Mouse (Mus musculus) fibroblast of lung, adult 2 months (primary cell): ENCODE measurements around the gene Nmnat2.
A peak's percentile ranks its signal among the peaks of the same experiment; 100 is the strongest.

Experiments
- DNase-seq: peaks from one replicate; pipeline ENCODE4 v3.0.0-alpha.2; 2011; ENCODE audit warnings: low read depth

Nmnat2 gene

GRCm38 (mm10) chr1:153094226-153095076 lies 139.7 kb downstream of the Nmnat2 start:
- DNase-seq: no peak

GRCm38 (mm10) chr1:153095328-153095727 lies 140.5 kb downstream of the Nmnat2 start:
- DNase-seq: no peak

GRCm38 (mm10) chr1:153095826-153096727 lies 141.3 kb downstream of the Nmnat2 start:
- no peak for DNase-seq

DNA sequence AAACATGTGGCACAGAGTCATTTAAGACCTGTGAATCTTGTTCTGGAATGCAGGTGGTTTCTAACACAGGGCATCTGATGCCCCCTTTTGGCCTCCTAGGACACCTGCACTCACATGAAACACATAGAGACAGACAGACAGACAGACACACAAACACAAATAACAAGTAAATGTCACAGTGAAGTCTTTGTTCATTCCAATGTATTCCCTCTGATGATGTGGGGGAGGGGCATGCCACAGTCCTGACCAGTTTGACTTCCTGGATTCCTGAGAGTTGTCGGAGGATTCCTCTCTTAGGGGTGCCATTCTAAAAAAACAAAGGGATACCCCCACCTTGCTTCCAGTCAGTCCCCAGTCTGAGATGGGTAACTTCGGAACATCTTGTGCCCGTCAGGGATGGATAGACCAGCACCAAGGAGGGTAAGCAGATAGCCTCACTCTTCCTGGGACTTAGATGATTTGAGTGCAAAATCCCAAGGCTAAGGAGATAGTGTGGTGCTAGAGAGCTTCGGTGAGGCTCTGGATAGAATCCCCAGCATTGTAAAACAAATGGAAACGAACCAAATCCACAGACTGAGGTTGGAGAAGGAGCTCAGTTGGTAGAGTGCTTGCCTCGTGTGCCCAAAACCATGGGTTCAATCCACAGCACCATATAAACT lies 142.4 kb downstream of the Nmnat2 start:
- DNase-seq: no peak

DNA sequence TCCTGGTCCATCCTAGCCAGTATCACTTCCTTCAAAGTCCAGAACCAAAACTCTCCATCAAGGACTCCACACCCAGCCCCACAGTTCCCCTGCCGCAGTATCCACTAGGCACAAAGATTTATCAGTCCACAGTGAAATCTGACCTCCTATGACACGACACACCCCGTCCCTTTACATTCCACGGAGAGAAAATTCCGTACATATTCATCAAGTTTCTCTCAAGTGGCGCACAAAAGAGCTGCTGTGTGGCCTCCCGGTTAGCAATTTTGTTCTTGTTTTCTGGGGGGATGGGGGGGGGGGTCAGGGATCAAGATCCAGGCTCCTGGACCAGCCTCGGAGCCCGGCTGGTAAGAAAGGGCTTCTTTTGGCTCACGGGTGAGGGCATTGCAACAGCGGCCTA lies 143.8 kb downstream of the Nmnat2 start:
- no peak for DNase-seq

DNA sequence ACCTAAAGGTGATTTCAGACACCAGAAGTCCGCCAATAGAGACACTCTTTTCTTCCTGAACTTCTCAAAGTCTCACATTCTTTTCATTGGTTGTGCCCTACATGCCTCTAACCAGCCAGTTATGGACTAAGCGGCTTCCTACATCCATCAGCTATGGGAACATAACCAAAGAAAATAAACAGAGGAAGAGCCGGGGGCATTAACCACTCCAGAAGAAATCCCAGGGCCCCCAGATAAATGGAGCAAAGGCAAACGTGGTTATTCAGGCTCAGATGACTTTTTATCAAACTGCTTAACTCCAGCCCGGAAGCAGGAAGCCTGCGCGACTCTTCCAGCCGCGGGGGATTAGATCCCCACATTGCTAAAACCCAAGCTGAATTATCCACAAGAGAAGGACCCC lies 146.1 kb downstream of the Nmnat2 start:
- DNase-seq: no peak

DNA sequence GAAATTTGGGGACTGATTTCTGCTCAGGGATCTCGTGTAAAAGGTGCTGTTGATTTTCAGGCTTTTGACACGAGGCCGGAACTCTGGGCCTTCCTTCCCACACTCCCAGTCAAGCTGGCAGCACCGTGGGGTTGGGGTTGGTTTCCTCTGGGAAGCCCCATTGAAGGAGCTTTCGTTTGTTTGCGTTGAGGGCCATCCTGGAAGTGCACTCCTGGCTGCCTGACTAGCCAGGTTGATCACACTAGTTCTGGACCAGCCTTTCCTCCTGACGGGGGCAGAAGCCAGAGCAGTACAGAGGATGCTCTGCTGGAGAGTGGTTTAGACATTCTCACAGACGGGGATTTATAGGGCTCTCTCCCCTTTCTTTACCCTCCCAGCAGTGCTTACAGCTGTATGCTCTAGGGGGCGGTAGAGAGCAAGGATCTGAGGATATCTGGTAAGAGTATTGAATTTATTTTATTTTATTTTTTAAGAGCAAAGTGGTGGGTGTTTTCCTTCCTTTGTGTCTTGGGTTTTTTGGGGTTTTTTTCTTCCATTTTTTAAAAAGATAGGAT lies 146.6 kb downstream of the Nmnat2 start:
- DNase-seq: no peak

GRCm38 (mm10) chr1:153102296-153103185 lies 147.7 kb downstream of the Nmnat2 start:
- peak; percentile 45 for DNase-seq

GRCm38 (mm10) chr1:153103186-153103554 lies 148.4 kb downstream of the Nmnat2 start:
- DNase-seq: no peak

DNA sequence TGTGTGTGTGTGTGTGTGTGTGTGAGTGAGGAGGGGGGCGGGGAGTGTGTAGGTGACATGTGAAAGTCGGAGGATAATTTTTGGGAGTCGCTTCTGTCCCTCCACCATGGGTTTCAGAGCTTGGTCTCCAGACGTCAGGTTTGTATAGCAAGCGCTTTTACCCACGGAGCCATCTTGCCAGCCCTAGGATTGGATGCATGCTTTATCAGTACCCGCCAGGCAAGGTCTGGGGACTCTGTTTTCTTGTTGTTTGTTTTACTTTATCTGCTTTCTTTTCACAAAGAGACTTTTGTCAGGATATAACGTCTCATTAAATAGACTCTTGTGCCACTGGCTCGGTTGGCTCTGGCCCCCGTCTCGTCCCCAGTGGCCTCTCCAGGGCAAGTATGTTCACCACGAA lies 150.0 kb downstream of the Nmnat2 start:
- DNase-seq: no peak

- no peak for DNase-seq
Measured at GRCm38 (mm10) chr1:153107866-153108265, 153.1 kb downstream of the Nmnat2 start.

GRCm38 (mm10) chr1:153109346-153109745 lies 154.6 kb downstream of the Nmnat2 start:
- no peak for DNase-seq

GRCm38 (mm10) chr1:153109836-153110235 lies 155.0 kb downstream of the Nmnat2 start:
- no peak for DNase-seq

DNA sequence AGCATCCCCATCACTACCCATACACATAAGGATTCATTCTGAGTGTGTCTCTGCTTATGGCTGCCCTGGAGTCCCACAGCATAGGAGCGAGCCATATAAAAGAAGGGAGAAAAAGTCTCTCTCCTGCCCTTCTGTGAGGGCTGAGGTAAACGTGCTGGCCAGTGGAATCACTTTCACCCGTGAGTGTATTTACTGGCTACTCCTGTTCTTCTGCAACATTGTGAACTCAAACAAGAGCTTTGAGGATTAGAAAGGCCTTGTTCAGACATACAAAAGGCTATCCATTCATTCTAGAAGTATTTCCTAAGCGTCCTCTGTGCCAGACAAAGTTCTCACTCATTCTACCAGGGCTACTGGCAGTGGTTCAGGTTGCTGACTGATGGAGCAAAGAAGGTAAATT lies 156.8 kb downstream of the Nmnat2 start:
- peak; percentile 46 for DNase-seq

DNA sequence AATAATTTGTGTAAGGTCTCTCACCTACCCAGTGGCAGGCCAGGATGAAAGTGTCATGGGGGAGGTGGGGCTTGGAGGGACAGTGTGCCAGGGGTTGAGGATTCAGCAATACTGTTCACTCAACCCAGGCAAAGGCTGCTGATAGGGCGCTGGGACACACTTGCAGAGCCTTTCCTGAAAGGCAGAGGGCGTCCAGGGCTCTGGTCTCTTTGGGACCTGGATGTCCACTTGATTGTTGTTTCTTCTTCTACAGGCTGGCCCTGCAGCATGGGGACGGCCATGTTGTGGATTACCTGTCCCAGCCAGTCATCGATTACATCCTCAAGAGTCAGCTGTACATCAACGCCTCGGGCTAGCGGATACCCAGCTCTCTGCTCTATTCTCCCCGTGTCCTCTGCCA lies 160.5 kb downstream of the Nmnat2 start:
- no peak for DNase-seq

- DNase-seq: no peak
Measured at GRCm38 (mm10) chr1:153120544-153120943, 165.8 kb downstream of the Nmnat2 start.

DNA sequence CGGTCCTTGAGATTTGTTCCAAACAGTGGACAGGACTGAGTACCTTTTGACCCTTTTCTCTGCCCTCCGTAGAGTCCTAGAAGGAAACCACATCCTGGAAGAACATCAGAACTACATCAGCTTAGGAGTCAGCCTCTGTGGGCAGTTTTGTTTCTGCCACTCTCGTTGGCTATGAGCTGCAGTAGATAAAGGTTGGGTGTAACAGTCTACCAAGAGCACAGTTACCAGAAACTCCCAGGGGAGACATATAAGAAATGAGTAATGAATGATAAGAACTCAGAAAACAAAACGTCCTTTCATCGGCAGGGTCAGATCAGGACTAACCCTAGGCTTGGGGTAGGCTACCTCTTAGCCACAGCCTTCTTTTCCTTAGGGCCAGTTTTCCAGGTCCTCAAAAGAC lies 166.5 kb downstream of the Nmnat2 start:
- DNase-seq: no peak

DNA sequence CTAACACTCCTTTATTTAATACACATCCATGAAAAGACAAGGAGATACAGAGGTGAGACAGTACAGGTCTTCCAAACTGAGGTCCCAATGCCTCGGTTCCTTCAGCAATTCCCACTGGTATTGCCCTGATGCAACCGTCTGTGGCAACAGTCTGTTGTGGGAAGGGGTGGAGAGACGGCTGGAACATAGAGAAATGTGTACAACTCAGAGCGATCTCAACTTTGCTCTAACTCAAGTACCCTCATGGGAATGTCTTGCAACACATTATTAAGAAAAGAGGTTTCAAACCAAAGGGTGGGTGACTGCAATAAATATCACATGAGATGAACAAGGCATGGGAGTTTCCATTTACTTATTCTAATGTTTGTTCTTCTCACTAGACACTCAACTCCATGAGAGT lies 168.0 kb downstream of the Nmnat2 start:
- no peak for DNase-seq

DNA sequence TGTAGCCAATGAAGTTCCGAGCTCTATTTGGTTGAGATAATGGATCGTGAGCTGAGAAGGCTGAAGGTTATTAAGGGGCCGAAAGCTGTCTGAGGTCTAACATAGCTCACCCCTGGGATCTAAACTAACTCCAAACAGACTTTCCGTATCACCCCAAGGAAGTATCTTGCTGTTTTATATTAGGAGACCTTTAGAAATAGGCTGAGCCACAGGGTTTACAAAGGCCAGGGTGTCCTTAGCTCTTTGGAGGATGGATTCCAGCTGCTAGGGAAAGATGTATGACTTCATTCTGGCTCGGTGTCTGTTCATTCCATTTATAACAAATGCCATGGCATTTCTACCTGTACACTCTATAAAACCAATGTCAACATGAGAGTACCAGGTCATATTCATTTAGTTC lies 169.7 kb downstream of the Nmnat2 start:
- no peak for DNase-seq

DNA sequence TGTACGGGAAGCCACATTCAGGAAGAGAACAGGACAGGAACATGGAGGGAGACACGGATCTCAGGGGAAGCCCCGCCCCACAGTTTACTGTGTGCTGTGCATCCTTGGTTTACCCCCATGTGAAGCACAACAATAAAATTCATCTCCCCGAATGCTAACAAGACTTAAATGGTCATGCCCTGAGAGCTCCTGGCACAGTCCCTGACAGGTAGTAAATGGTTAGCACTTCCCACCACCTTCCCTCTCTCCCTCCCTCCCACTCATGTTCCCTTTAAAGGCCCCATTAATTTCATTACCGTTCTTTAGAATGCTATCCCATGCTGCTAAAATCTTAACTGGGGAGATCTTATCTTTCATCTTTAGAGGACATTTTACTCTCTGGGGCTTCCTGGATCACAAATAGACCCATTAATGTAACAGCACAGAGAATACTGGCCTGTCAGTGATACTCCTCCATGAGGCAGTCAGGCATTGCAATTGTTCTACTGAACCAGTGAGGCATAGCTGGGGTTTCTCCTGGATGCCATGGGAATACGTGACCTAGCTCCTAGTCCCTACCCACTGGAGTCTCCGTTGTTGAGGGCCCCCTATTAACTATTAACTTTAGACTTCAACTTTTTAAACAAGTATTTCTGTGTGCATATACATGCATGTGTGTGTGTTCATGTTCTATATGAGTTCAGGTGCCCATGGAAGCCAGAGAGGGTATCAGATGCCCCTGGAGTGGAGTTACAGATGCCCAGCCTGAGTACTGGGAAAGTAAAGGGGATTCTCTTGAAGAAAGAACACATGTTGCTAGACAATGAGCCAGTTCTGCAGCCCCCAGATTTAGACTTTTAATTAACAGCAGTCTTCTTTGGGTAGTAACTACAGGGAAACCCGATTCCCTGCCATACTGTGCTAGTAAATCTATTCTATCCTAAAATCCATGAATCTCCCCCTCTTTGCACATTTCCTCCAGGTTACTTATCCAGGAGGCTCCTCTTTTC lies 170.8 kb downstream of the Nmnat2 start:
- DNase-seq: no peak
